Mouse (Mus musculus): ENCODE results near the gene Aamdc. TPM values are rescaled to one million over a fixed set of nuclear protein-coding genes. Genes with fewer than 3 reads are reported as not detected.

Gene Aamdc
- polyA plus RNA-seq, 1 experiment: 21.9 TPM

GRCm38 (mm10) chr7:97535531-97535930 is 43.8 kb downstream of the Aamdc start:
- H3K4me1 ChIP-seq (ENCODE audit: control insufficient read depth, insufficient read depth, low read length): no peaks in the 10 kb centered on the region
- H3K27ac ChIP-seq (ENCODE audit: insufficient read depth, low read length): no peak overlapping the region
- TF ChIP-seq CTCF (IDR thresholded peaks at IDR 0.05; ENCODE audit: borderline replicate concordance, insufficient read depth, low read length): no peak
- no peak for TF ChIP-seq POLR2A (IDR thresholded peaks at IDR 0.05; ENCODE audit: low read depth, low read length)
- H3K4me3 ChIP-seq (ENCODE audit: insufficient read depth, low read length): no peak overlapping the region

GRCm38 (mm10) chr7:97519935-97520334 is 59.4 kb downstream of the Aamdc start:
- no peak overlapping the region for H3K4me3 ChIP-seq (ENCODE audit: insufficient read depth, low read length)
- TF ChIP-seq POLR2A (IDR thresholded peaks at IDR 0.05; ENCODE audit: low read depth, low read length): no peak
- no peak for TF ChIP-seq CTCF (IDR thresholded peaks at IDR 0.05; ENCODE audit: borderline replicate concordance, insufficient read depth, low read length)
- H3K4me1 ChIP-seq (ENCODE audit: control insufficient read depth, insufficient read depth, low read length): no peaks in the 10 kb centered on the region
- no peak overlapping the region for H3K27ac ChIP-seq (ENCODE audit: insufficient read depth, low read length)

- Histone ChIP-seq H3K4me1 (ENCODE audit: control insufficient read depth, insufficient read depth, low read length) (no peaks in the 10 kb centered on the region), H3K4me3 (ENCODE audit: insufficient read depth, low read length) (no peak overlapping the region), H3K27ac (ENCODE audit: insufficient read depth, low read length) (no peak overlapping the region)
- TF ChIP-seq POLR2A (IDR thresholded peaks at IDR 0.05; ENCODE audit: low read depth, low read length): no peak
- no peak for TF ChIP-seq CTCF (IDR thresholded peaks at IDR 0.05; ENCODE audit: borderline replicate concordance, insufficient read depth, low read length)
Measured at GRCm38 (mm10) chr7:97514786-97515185, 64.5 kb downstream of the Aamdc start.

GRCm38 (mm10) chr7:97500555-97501209 is 78.6 kb downstream of the Aamdc start:
- no peak overlapping the region for H3K4me3 ChIP-seq (ENCODE audit: insufficient read depth, low read length)
- TF ChIP-seq POLR2A (IDR thresholded peaks at IDR 0.05; ENCODE audit: low read depth, low read length) (no peak), CTCF (IDR thresholded peaks at IDR 0.05; ENCODE audit: borderline replicate concordance, insufficient read depth, low read length) (no peak)
- H3K4me1 ChIP-seq (ENCODE audit: control insufficient read depth, insufficient read depth, low read length): no peaks in the 10 kb centered on the region
- H3K27ac ChIP-seq (ENCODE audit: insufficient read depth, low read length): no peak overlapping the region

Other genes starting within 250 kb of the Aamdc start
- gene Usp35, start 247.5 kb downstream of the Aamdc start, polyA plus RNA-seq (2011; ENCODE audit: insufficient read length, low read depth, missing spikeins): 5.0 and 5.4 TPM in 2 replicates
- 3.9 and 4.8 TPM in 2 replicates for gene Kctd21, start 247.2 kb downstream of the Aamdc start, polyA plus RNA-seq (2011; ENCODE audit: insufficient read length, low read depth, missing spikeins)
- gene Alg8, start 207.9 kb downstream of the Aamdc start, polyA plus RNA-seq (2011; ENCODE audit: insufficient read length, low read depth, missing spikeins): 48.7 and 62.1 TPM in 2 replicates
- 114 and 124 TPM in 2 replicates for gene Ndufc2, start 179.5 kb downstream of the Aamdc start, polyA plus RNA-seq (2011; ENCODE audit: insufficient read length, low read depth, missing spikeins)
- not detected in 2 replicates for gene Thrsp, start 161.8 kb downstream of the Aamdc start, polyA plus RNA-seq (2011; ENCODE audit: insufficient read length, low read depth, missing spikeins)
- gene Kctd14, start 128.2 kb downstream of the Aamdc start, polyA plus RNA-seq (2011; ENCODE audit: insufficient read length, low read depth, missing spikeins): 0.70 TPM in 1 of 2 replicates, not detected in the other
- 28.4 and 39.0 TPM in 2 replicates for gene Ints4, start 98.5 kb downstream of the Aamdc start, polyA plus RNA-seq (2011; ENCODE audit: insufficient read length, low read depth, missing spikeins)
- gene Rsf1, start 392 bp upstream of the Aamdc start, polyA plus RNA-seq (2011; ENCODE audit: insufficient read length, low read depth, missing spikeins): 24.2 and 26.2 TPM in 2 replicates
- 97.2 and 101 TPM in 2 replicates for gene Clns1a, start 117.1 kb upstream of the Aamdc start, polyA plus RNA-seq (2011; ENCODE audit: insufficient read length, low read depth, missing spikeins)
- gene Aqp11, start 158.8 kb upstream of the Aamdc start, polyA plus RNA-seq (2011; ENCODE audit: insufficient read length, low read depth, missing spikeins): 0.95 and 2.1 TPM in 2 replicates
- 30.0 and 33.7 TPM in 2 replicates for gene Pak1, start 209.0 kb upstream of the Aamdc start, polyA plus RNA-seq (2011; ENCODE audit: insufficient read length, low read depth, missing spikeins)